Mouse (Mus musculus) hindbrain, embryonic 14.5 days (tissue): ENCODE results near the gene Whrn. TPM values are rescaled to one million over a fixed set of nuclear protein-coding genes. Genes with fewer than 3 reads are reported as not detected.
A peak's percentile ranks its signal among the peaks of the same experiment; 100 is the strongest.

ENCODE experiments used
- ATAC-seq: fragments of 200-750 bp; cut with Nextera tagmentation; 2 replicates; pipeline ENCODE4 v1.8.0; 2017; ENCODE audit warnings: moderate number of reproducible peaks, mild to moderate bottlenecking, moderate TSS enrichment, moderate library complexity; ENCODE audit not compliant: low FRiP score
- DNase-seq: peaks from one replicate; pipeline ENCODE4 v3.0.0-alpha.2; 2015; ENCODE audit warnings: low spot score
- H3K27ac ChIP-seq: fragments of 300-500 bp; sonication (generic); 2 replicates; pipeline ENCODE4 v1.5.1; 2014; ENCODE audit warnings: mild to moderate bottlenecking, moderate library complexity
- H3K27me3 ChIP-seq: fragments of 300-500 bp; sonication (generic); 2 replicates; pipeline ENCODE4 v1.6.1; 2014; ENCODE audit warnings: mild to moderate bottlenecking, low read length, mixed read lengths; ENCODE audit not compliant: control insufficient read depth, insufficient read depth
- H3K36me3 ChIP-seq: fragments of 300-500 bp; sonication (generic); replicated peaks from 2 replicates; pipeline ENCODE4 v1.6.1; 2014; ENCODE audit not compliant: control insufficient read depth, insufficient read depth
- H3K4me1 ChIP-seq: fragments of 300-500 bp; sonication (generic); replicated peaks from 2 replicates; pipeline ENCODE4 v1.6.1; 2014; ENCODE audit warnings: antibody characterized with exemption, low read length, mixed read lengths; ENCODE audit not compliant: control insufficient read depth, insufficient read depth
- H3K4me2 ChIP-seq: fragments of 300-500 bp; sonication (generic); replicated peaks from 2 replicates; pipeline ENCODE4 v1.6.1; 2014; ENCODE audit warnings: mild to moderate bottlenecking, moderate library complexity
- H3K4me3 ChIP-seq: fragments of 300-500 bp; sonication (generic); replicated peaks from 2 replicates; pipeline ENCODE4 v1.5.1; 2014; ENCODE audit warnings: mild to moderate bottlenecking, low read length
- H3K9ac ChIP-seq: fragments of 300-500 bp; sonication (generic); 2 replicates; pipeline ENCODE4 v1.6.1; 2014
- H3K9me3 ChIP-seq: fragments of 300-500 bp; sonication (generic); 2 replicates; pipeline ENCODE4 v1.6.1; 2016; ENCODE audit warnings: low read length; ENCODE audit not compliant: control insufficient read depth
- WGBS: fragments of 180-500 bp; shearing (Covaris S2); extraction: QIAGEN DNeasy Blood & Tissue Kit; methylation state at CpG from one replicate; pipeline ENCODE4 v1.1.7; 2014; 5-methylcytosine and 5-hydroxymethylcytosine counted together
- polyA plus RNA-seq: library from polyadenylated mRNA; unstranded; fragments of >200 nt; fragmentation: Nextera tagmentation; extraction: Ambion mirVana; gene quantifications from 2 replicates; pipeline ENCODE4 v1.2.1, GENCODE M21; 2014

Whrn gene
- polyA plus RNA-seq, 1 experiment from 2014 or later = 5.8 TPM

GRCm38 (mm10) chr4:63525514-63525913 is 29.7 kb upstream of the Whrn start:
- DNase-seq (no peak), ATAC-seq (no peak)
- H3K27ac ChIP-seq = no peak overlapping the region
- no peak overlapping the region for H3K4me2 ChIP-seq
- H3K4me1 ChIP-seq = 0 out of 2 replicates have a peak, but pooled peaks cover 4% of the 10 kb centered on the region
- no peaks in the 10 kb centered on the region for H3K9me3 ChIP-seq
- no peaks in the 10 kb centered on the region for H3K36me3 ChIP-seq
- no peaks in the 10 kb centered on the region for H3K27me3 ChIP-seq
- no peak overlapping the region for H3K4me3 ChIP-seq
- WGBS = 80% methylated on average over 8 of the region's 8 CpGs
- 0 out of 2 replicates have a peak overlapping the region, but pooled peaks have one; percentile 4 for H3K9ac ChIP-seq

GRCm38 (mm10) chr4:63521813-63522419 is 26.1 kb upstream of the Whrn start:
- no peak for ATAC-seq
- 0 out of 2 replicates have a peak, but pooled peaks cover 4% of the 10 kb centered on the region for H3K4me1 ChIP-seq
- WGBS = 84% methylated on average over 2 of the region's 2 CpGs

GRCm38 (mm10) chr4:63515021-63515420 is 19.2 kb upstream of the Whrn start:
- WGBS = 87% methylated on average over 5 of the region's 5 CpGs
- Histone ChIP-seq H3K4me2 (no peak overlapping the region), H3K27ac (no peak overlapping the region), H3K9me3 (no peaks in the 10 kb centered on the region), H3K4me3 (no peak overlapping the region), H3K27me3 (no peaks in the 10 kb centered on the region), H3K4me1 (no peaks in the 10 kb centered on the region), H3K9ac (no peak overlapping the region), H3K36me3 (no peaks in the 10 kb centered on the region)
- DNase-seq (no peak), ATAC-seq (no peak)

More at GRCm38 (mm10) chr4:63521813-63522419, 26.1 kb upstream of the Whrn start:
- H3K27ac ChIP-seq = no peak overlapping the region
- no peaks in the 10 kb centered on the region for H3K36me3 ChIP-seq
- no peak overlapping the region for H3K4me2 ChIP-seq
- no peaks in the 10 kb centered on the region for H3K9me3 ChIP-seq
- no peak overlapping the region for H3K9ac ChIP-seq
- H3K27me3 ChIP-seq = no peaks in the 10 kb centered on the region
- DNase-seq = no peak
- no peak overlapping the region for H3K4me3 ChIP-seq

GRCm38 (mm10) chr4:63514454-63514984 is 18.7 kb upstream of the Whrn start:
- H3K9ac ChIP-seq = no peak overlapping the region
- H3K36me3 ChIP-seq = no peaks in the 10 kb centered on the region
- WGBS = 69% methylated on average over 4 of the region's 4 CpGs
- no peaks in the 10 kb centered on the region for H3K27me3 ChIP-seq
- ATAC-seq = no peak
- no peak overlapping the region for H3K4me2 ChIP-seq
- no peaks in the 10 kb centered on the region for H3K4me1 ChIP-seq
- DNase-seq = no peak
- H3K27ac ChIP-seq = no peak overlapping the region
- no peak overlapping the region for H3K4me3 ChIP-seq
- no peaks in the 10 kb centered on the region for H3K9me3 ChIP-seq

GRCm38 (mm10) chr4:63512921-63513320 is 17.1 kb upstream of the Whrn start:
- Histone ChIP-seq H3K9ac (no peak overlapping the region), H3K4me3 (no peak overlapping the region), H3K9me3 (no peaks in the 10 kb centered on the region), H3K36me3 (no peaks in the 10 kb centered on the region), H3K27me3 (no peaks in the 10 kb centered on the region), H3K4me1 (no peaks in the 10 kb centered on the region), H3K4me2 (no peak overlapping the region), H3K27ac (no peak overlapping the region)
- DNase-seq (no peak), ATAC-seq (no peak)
- 86% methylated on average over 2 of the region's 2 CpGs for WGBS

- no peaks in the 10 kb centered on the region for H3K27me3 ChIP-seq
- H3K4me1 ChIP-seq = no peaks in the 10 kb centered on the region
- no peaks in the 10 kb centered on the region for H3K36me3 ChIP-seq
- 27% methylated on average over 4 of the region's 4 CpGs for WGBS
- H3K9ac ChIP-seq = no peak overlapping the region
- DNase-seq = peak; percentile 55
- no peak for ATAC-seq
- H3K4me2 ChIP-seq = no peak overlapping the region
- no peaks in the 10 kb centered on the region for H3K9me3 ChIP-seq
- no peak overlapping the region for H3K27ac ChIP-seq
- no peak overlapping the region for H3K4me3 ChIP-seq
Observed at GRCm38 (mm10) chr4:63508232-63508631, 12.4 kb upstream of the Whrn start.

GRCm38 (mm10) chr4:63507478-63507877 is 11.7 kb upstream of the Whrn start:
- Histone ChIP-seq H3K27me3 (no peaks in the 10 kb centered on the region), H3K4me3 (no peak overlapping the region), H3K36me3 (no peaks in the 10 kb centered on the region), H3K4me1 (no peaks in the 10 kb centered on the region), H3K4me2 (no peak overlapping the region), H3K27ac (no peak overlapping the region), H3K9me3 (no peaks in the 10 kb centered on the region), H3K9ac (no peak overlapping the region)
- WGBS = 82% methylated on average over 5 of the region's 5 CpGs
- ATAC-seq (no peak), DNase-seq (no peak)

GRCm38 (mm10) chr4:63503949-63504348 is 8.2 kb upstream of the Whrn start:
- Histone ChIP-seq H3K9me3 (no peaks in the 10 kb centered on the region), H3K27ac (no peak overlapping the region), H3K9ac (no peak overlapping the region), H3K4me2 (no peak overlapping the region), H3K36me3 (no peaks in the 10 kb centered on the region), H3K4me3 (no peak overlapping the region), H3K4me1 (no peaks in the 10 kb centered on the region), H3K27me3 (no peaks in the 10 kb centered on the region)
- no peak for DNase-seq
- no peak for ATAC-seq
- 73% methylated on average over 5 of the region's 5 CpGs for WGBS

GRCm38 (mm10) chr4:63501050-63501449 is 5.3 kb upstream of the Whrn start:
- no peak for ATAC-seq
- Histone ChIP-seq H3K9me3 (no peaks in the 10 kb centered on the region), H3K4me1 (no peaks in the 10 kb centered on the region), H3K4me2 (no peak overlapping the region), H3K27me3 (no peaks in the 10 kb centered on the region), H3K9ac (no peak overlapping the region), H3K36me3 (no peaks in the 10 kb centered on the region), H3K4me3 (no peak overlapping the region), H3K27ac (no peak overlapping the region)
- no peak for DNase-seq
- 76% methylated on average over 5 of the region's 5 CpGs for WGBS
